Mouse (Mus musculus): ENCODE measurements at regions not wholly inside any gene's neighbourhood (a gene's known extent, or its start where the extent isn't known, plus 50 kb on each side); places are given as distances from the start of the nearest gene placed in this dataset.

GRCm38 (mm10) chr11:48250678-48251317 is 262.0 kb upstream of the Sgcd start:
- Histone ChIP-seq H3K4me1 (ENCODE audit: control insufficient read depth, insufficient read depth, low read length) (peaks cover 4% of the 10 kb centered on the region), H3K36me3 (ENCODE audit: control insufficient read depth, insufficient read depth, low read length) (no peaks in the 10 kb centered on the region), H3K27me3 (ENCODE audit: control insufficient read depth, insufficient read depth, low read depth, low read length) (no peaks in the 10 kb centered on the region), H3K4me2 (ENCODE audit: low read length) (no peak overlapping the region), H3K9ac (ENCODE audit: low read depth, low read length) (0 out of 2 replicates have a peak overlapping the region, but pooled peaks have one; percentile 10), H3K4me3 (ENCODE audit: low read depth, low read length) (no peak overlapping the region), H3K27ac (ENCODE audit: low read length) (no peak overlapping the region), H3K9me3 (replicated peaks; ENCODE audit: control insufficient read depth, low read length, poor library complexity, severe bottlenecking) (no peaks in the 10 kb centered on the region)
- ATAC-seq = peak; percentile 82
- 27% methylated on average over 4 of the region's 4 CpGs for WGBS

- H3K9me3 ChIP-seq (replicated peaks; ENCODE audit: control insufficient read depth, low read length, poor library complexity, severe bottlenecking) = no peaks in the 10 kb centered on the region
- ATAC-seq = no peak
- peaks cover 4% of the 10 kb centered on the region for H3K4me1 ChIP-seq (ENCODE audit: control insufficient read depth, insufficient read depth, low read length)
- no peak overlapping the region for H3K4me2 ChIP-seq (ENCODE audit: low read length)
- 70% methylated on average over 1 of the region's 1 CpGs for WGBS
- H3K27ac ChIP-seq (ENCODE audit: low read length) = no peak overlapping the region
- no peak overlapping the region for H3K9ac ChIP-seq (ENCODE audit: low read depth, low read length)
- H3K27me3 ChIP-seq (ENCODE audit: control insufficient read depth, insufficient read depth, low read depth, low read length) = no peaks in the 10 kb centered on the region
- H3K4me3 ChIP-seq (ENCODE audit: low read depth, low read length) = no peak overlapping the region
- H3K36me3 ChIP-seq (ENCODE audit: control insufficient read depth, insufficient read depth, low read length) = no peaks in the 10 kb centered on the region
These were observed 260.5 kb upstream of the Sgcd start for GRCm38 (mm10) chr11:48249315-48249714.

GRCm38 (mm10) chr11:48221156-48221555 is 232.4 kb upstream of the Sgcd start:
- Histone ChIP-seq H3K9ac (ENCODE audit: low read depth, low read length) (no peak overlapping the region), H3K9me3 (replicated peaks; ENCODE audit: control insufficient read depth, low read length, poor library complexity, severe bottlenecking) (no peaks in the 10 kb centered on the region), H3K27me3 (ENCODE audit: control insufficient read depth, insufficient read depth, low read depth, low read length) (no peaks in the 10 kb centered on the region), H3K36me3 (ENCODE audit: control insufficient read depth, insufficient read depth, low read length) (no peaks in the 10 kb centered on the region), H3K4me2 (ENCODE audit: low read length) (no peak overlapping the region), H3K4me3 (ENCODE audit: low read depth, low read length) (no peak overlapping the region), H3K4me1 (ENCODE audit: control insufficient read depth, insufficient read depth, low read length) (no peaks in the 10 kb centered on the region), H3K27ac (ENCODE audit: low read length) (no peak overlapping the region)
- ATAC-seq = no peak
- 72% methylated on average over 4 of the region's 4 CpGs for WGBS

- H3K36me3 ChIP-seq (ENCODE audit: control insufficient read depth, insufficient read depth, low read length) = no peaks in the 10 kb centered on the region
- no peak overlapping the region for H3K4me2 ChIP-seq (ENCODE audit: low read length)
- no peak overlapping the region for H3K27ac ChIP-seq (ENCODE audit: low read length)
- ATAC-seq = no peak
- no peaks in the 10 kb centered on the region for H3K27me3 ChIP-seq (ENCODE audit: control insufficient read depth, insufficient read depth, low read depth, low read length)
- no peak overlapping the region for H3K4me3 ChIP-seq (ENCODE audit: low read depth, low read length)
- no peaks in the 10 kb centered on the region for H3K9me3 ChIP-seq (replicated peaks; ENCODE audit: control insufficient read depth, low read length, poor library complexity, severe bottlenecking)
- WGBS = 63% methylated on average over 1 of the region's 1 CpGs
- no peak overlapping the region for H3K9ac ChIP-seq (ENCODE audit: low read depth, low read length)
- H3K4me1 ChIP-seq (ENCODE audit: control insufficient read depth, insufficient read depth, low read length) = no peaks in the 10 kb centered on the region
These were observed 230.4 kb upstream of the Sgcd start for GRCm38 (mm10) chr11:48219157-48219556.

- no peaks in the 10 kb centered on the region for H3K4me1 ChIP-seq (ENCODE audit: control insufficient read depth, insufficient read depth, low read length)
- 75% methylated on average over 2 of the region's 2 CpGs for WGBS
- H3K4me2 ChIP-seq (ENCODE audit: low read length) = no peak overlapping the region
- H3K27ac ChIP-seq (ENCODE audit: low read length) = no peak overlapping the region
- no peak overlapping the region for H3K9ac ChIP-seq (ENCODE audit: low read depth, low read length)
- ATAC-seq = no peak
- no peaks in the 10 kb centered on the region for H3K9me3 ChIP-seq (replicated peaks; ENCODE audit: control insufficient read depth, low read length, poor library complexity, severe bottlenecking)
- no peaks in the 10 kb centered on the region for H3K36me3 ChIP-seq (ENCODE audit: control insufficient read depth, insufficient read depth, low read length)
- no peaks in the 10 kb centered on the region for H3K27me3 ChIP-seq (ENCODE audit: control insufficient read depth, insufficient read depth, low read depth, low read length)
- no peak overlapping the region for H3K4me3 ChIP-seq (ENCODE audit: low read depth, low read length)
These were observed 228.0 kb upstream of the Sgcd start for GRCm38 (mm10) chr11:48216762-48217161.

- H3K27me3 ChIP-seq (ENCODE audit: control insufficient read depth, insufficient read depth, low read depth, low read length) = no peaks in the 10 kb centered on the region
- no peak overlapping the region for H3K9ac ChIP-seq (ENCODE audit: low read depth, low read length)
- H3K4me3 ChIP-seq (ENCODE audit: low read depth, low read length) = no peak overlapping the region
- H3K9me3 ChIP-seq (replicated peaks; ENCODE audit: control insufficient read depth, low read length, poor library complexity, severe bottlenecking) = no peaks in the 10 kb centered on the region
- no peak overlapping the region for H3K4me2 ChIP-seq (ENCODE audit: low read length)
- no peak for ATAC-seq
- H3K36me3 ChIP-seq (ENCODE audit: control insufficient read depth, insufficient read depth, low read length) = no peaks in the 10 kb centered on the region
- 67% methylated on average over 4 of the region's 4 CpGs for WGBS
- no peaks in the 10 kb centered on the region for H3K4me1 ChIP-seq (ENCODE audit: control insufficient read depth, insufficient read depth, low read length)
- H3K27ac ChIP-seq (ENCODE audit: low read length) = no peak overlapping the region
These were observed 197.8 kb upstream of the Sgcd start for GRCm38 (mm10) chr11:48186604-48187003.

GRCm38 (mm10) chr11:48178943-48179342 is 190.2 kb upstream of the Sgcd start:
- Histone ChIP-seq H3K27me3 (ENCODE audit: control insufficient read depth, insufficient read depth, low read depth, low read length) (no peaks in the 10 kb centered on the region), H3K4me1 (ENCODE audit: control insufficient read depth, insufficient read depth, low read length) (no peaks in the 10 kb centered on the region), H3K9me3 (replicated peaks; ENCODE audit: control insufficient read depth, low read length, poor library complexity, severe bottlenecking) (no peaks in the 10 kb centered on the region), H3K27ac (ENCODE audit: low read length) (no peak overlapping the region), H3K4me2 (ENCODE audit: low read length) (no peak overlapping the region), H3K36me3 (ENCODE audit: control insufficient read depth, insufficient read depth, low read length) (no peaks in the 10 kb centered on the region), H3K9ac (ENCODE audit: low read depth, low read length) (no peak overlapping the region), H3K4me3 (ENCODE audit: low read depth, low read length) (no peak overlapping the region)
- no peak for ATAC-seq

- Histone ChIP-seq H3K4me1 (ENCODE audit: control insufficient read depth, insufficient read depth, low read length) (no peaks in the 10 kb centered on the region), H3K36me3 (ENCODE audit: control insufficient read depth, insufficient read depth, low read length) (no peaks in the 10 kb centered on the region), H3K4me3 (ENCODE audit: low read depth, low read length) (no peak overlapping the region), H3K4me2 (ENCODE audit: low read length) (no peak overlapping the region), H3K9me3 (replicated peaks; ENCODE audit: control insufficient read depth, low read length, poor library complexity, severe bottlenecking) (no peaks in the 10 kb centered on the region), H3K27me3 (ENCODE audit: control insufficient read depth, insufficient read depth, low read depth, low read length) (no peaks in the 10 kb centered on the region), H3K27ac (ENCODE audit: low read length) (no peak overlapping the region), H3K9ac (ENCODE audit: low read depth, low read length) (no peak overlapping the region)
- 40% methylated on average over 3 of the region's 3 CpGs for WGBS
- ATAC-seq = no peak
These were observed 189.4 kb upstream of the Sgcd start for GRCm38 (mm10) chr11:48178174-48178573.

- Histone ChIP-seq H3K9me3 (replicated peaks; ENCODE audit: control insufficient read depth, low read length, poor library complexity, severe bottlenecking) (no peaks in the 10 kb centered on the region), H3K4me3 (ENCODE audit: low read depth, low read length) (no peak overlapping the region), H3K36me3 (ENCODE audit: control insufficient read depth, insufficient read depth, low read length) (no peaks in the 10 kb centered on the region), H3K27me3 (ENCODE audit: control insufficient read depth, insufficient read depth, low read depth, low read length) (no peaks in the 10 kb centered on the region), H3K4me1 (ENCODE audit: control insufficient read depth, insufficient read depth, low read length) (no peaks in the 10 kb centered on the region), H3K9ac (ENCODE audit: low read depth, low read length) (no peak overlapping the region), H3K27ac (ENCODE audit: low read length) (no peak overlapping the region), H3K4me2 (ENCODE audit: low read length) (no peak overlapping the region)
- 72% methylated on average over 4 of the region's 4 CpGs for WGBS
- no peak for ATAC-seq
These were observed 187.7 kb upstream of the Sgcd start for GRCm38 (mm10) chr11:48176451-48176850.
